Mouse (Mus musculus) hindbrain, postnatal 0 days (tissue): ENCODE results near the gene Ranbp3. TPM values are rescaled to one million over a fixed set of nuclear protein-coding genes. Genes with fewer than 3 reads are reported as not detected.

ENCODE experiments used
- ATAC-seq: fragments of 200-750 bp; cut with Nextera tagmentation; 2 replicates; pipeline ENCODE4 v1.8.0; 2017; ENCODE audit warnings: mild to moderate bottlenecking, moderate TSS enrichment, moderate library complexity
- DNase-seq: peaks from one replicate; pipeline ENCODE4 v3.0.0-alpha.2; 2015; ENCODE audit warnings: low spot score
- H3K27ac ChIP-seq: fragments of 300-500 bp; sonication (generic); 2 replicates; pipeline ENCODE4 v1.5.1; 2014; ENCODE audit warnings: mild to moderate bottlenecking
- H3K27me3 ChIP-seq: fragments of 300-500 bp; sonication (generic); 2 replicates; pipeline ENCODE4 v1.6.1; 2014; ENCODE audit warnings: low read length, mixed read lengths; ENCODE audit not compliant: insufficient read depth
- H3K36me3 ChIP-seq: fragments of 300-500 bp; sonication (generic); 2 replicates; pipeline ENCODE4 v1.6.1; 2014; ENCODE audit warnings: low read length, mixed read lengths; ENCODE audit not compliant: insufficient read depth
- H3K4me1 ChIP-seq: fragments of 300-500 bp; sonication (generic); 2 replicates; pipeline ENCODE4 v1.6.1; 2014; ENCODE audit warnings: antibody characterized with exemption, low read length, mixed read lengths; ENCODE audit not compliant: insufficient read depth
- H3K4me2 ChIP-seq: fragments of 300-500 bp; sonication (generic); 2 replicates; pipeline ENCODE4 v1.6.1; 2014; ENCODE audit warnings: low read depth, mild to moderate bottlenecking, low read length, moderate library complexity, mixed read lengths
- H3K4me3 ChIP-seq: fragments of 300-500 bp; sonication (generic); 2 replicates; pipeline ENCODE4 v1.5.1; 2014; ENCODE audit warnings: low read length
- H3K9ac ChIP-seq: fragments of 300-500 bp; sonication (generic); replicated peaks from 2 replicates; pipeline ENCODE4 v1.6.1; 2014; ENCODE audit warnings: mild to moderate bottlenecking, low read length, moderate library complexity, mixed read lengths
- H3K9me3 ChIP-seq: fragments of 300-500 bp; sonication (generic); 2 replicates; pipeline ENCODE4 v1.6.1; 2016; ENCODE audit warnings: low read length, mixed read lengths
- CTCF ChIP-seq: IDR thresholded peaks from 2 replicates; pipeline ENCODE4 v1.5.1; 2016; ENCODE audit warnings: antibody characterized with exemption, control low read depth, low read depth
- whole genome bisulfite sequencing: fragments of 180-500 bp; shearing (Covaris S2); extraction: QIAGEN DNeasy Blood & Tissue Kit; methylation state at CpG from one replicate; pipeline ENCODE4 v1.1.7; 2014; 5-methylcytosine and 5-hydroxymethylcytosine counted together
- polyA plus RNA-seq: library from polyadenylated mRNA; unstranded; fragments of >200 nt; fragmentation: Nextera tagmentation; extraction: Ambion mirVana; gene quantifications from 2 replicates; pipeline ENCODE4 v1.2.1, GENCODE M21; 2015
- total RNA-seq: library from RNA; depleted of rRNA; stranded (reverse); fragments of >200 nt; gene quantifications from 2 replicates; pipeline ENCODE4 v1.2.3, GENCODE M21; 2014

Gene Ranbp3
- total and polyA plus RNA-seq, 2 experiments from 2014 or later = 88.7 to 121 TPM

DNA sequence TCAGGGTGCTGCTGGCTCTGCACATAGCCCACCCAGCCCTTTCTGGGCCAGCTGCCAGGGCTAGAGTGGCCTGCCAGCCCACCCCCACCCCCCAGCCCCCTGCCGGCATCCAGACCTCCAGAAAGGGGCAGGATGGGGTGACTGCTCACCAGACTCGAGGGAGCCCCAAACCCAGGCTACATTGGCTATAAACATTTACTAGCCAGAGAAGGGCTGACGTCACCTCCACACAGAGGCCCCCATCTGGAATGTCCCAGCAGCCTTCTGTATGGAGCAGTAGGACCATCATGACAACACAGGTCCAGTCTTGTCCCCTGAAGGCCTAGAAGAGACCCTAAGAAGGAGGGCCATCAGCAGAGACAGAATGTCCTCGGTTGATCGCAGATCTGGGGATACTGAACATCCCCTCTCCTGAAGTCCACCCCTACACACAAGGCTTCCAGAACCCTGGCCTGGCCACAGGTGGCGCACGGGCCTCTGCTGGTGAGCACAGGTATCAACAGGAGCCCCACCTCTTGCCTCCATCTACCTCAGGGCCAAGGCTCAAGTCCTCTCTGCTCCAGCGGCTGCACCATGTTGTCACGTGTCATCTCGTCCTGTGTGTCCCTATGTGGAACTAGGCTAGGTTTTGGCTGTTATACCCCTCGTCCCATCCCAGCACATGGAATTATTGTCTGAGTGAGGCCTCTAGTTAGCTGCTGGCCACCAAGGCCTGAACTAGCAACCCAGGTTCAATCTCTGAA is 50.5 kb downstream of the Ranbp3 start:
- H3K4me1 ChIP-seq = peaks cover 7% of the 10 kb centered on the region
- no peak overlapping the region; the same call in 1 of the 2 replicates for H3K9ac ChIP-seq
- peaks cover 29% of the 10 kb centered on the region for H3K36me3 ChIP-seq

DNA sequence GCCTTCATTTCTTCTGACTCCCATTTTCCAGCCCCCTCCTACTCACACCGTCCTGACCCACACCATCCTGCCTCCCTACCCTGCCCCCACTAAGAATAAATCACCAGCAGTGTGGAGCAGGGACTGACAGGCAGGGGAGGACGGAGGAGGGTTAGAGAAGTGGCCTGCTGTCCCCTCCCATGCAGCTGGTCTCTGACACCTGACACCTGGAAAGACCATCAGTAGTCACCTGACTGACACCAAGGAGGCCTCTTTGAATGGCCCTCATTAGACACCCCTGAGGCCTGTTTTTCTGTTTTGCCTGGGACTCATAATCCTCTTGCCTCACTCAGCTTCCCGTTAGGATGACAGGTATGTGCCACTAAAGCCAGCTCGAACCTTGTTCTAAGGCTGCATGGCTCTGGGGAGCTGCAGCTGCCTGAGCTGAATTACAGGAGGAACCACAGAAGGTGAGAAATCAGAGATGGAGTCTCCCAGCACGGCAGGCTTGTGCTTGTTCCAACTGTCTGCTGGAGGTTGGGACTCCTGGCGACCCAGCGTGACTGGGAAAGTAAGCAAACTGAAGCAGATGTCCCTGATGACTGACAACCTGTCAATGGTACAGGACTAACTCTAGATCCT is 54.0 kb downstream of the Ranbp3 start:
- no peak overlapping the region for H3K9ac ChIP-seq
- 18% methylated on average over 7 of the region's 7 CpGs for whole genome bisulfite sequencing
- no peaks in the 10 kb centered on the region for H3K4me1 ChIP-seq
- H3K27me3 ChIP-seq = no peaks in the 10 kb centered on the region
- H3K4me3 ChIP-seq = no peak overlapping the region
- ATAC-seq (no peak; the same call in 1 of the 2 replicates), DNase-seq (no peak)
- H3K9me3 ChIP-seq = no peaks in the 10 kb centered on the region
- TF ChIP-seq CTCF = no peak
- no peak overlapping the region for H3K27ac ChIP-seq
- no peak overlapping the region for H3K4me2 ChIP-seq
- peaks cover 18% of the 10 kb centered on the region for H3K36me3 ChIP-seq

More for the DNA sequence above, 50.5 kb downstream of the Ranbp3 start:
- H3K27ac ChIP-seq = no peak overlapping the region
- H3K9me3 ChIP-seq = no peaks in the 10 kb centered on the region
- DNase-seq = no peak
- no peak overlapping the region for H3K4me2 ChIP-seq
- ATAC-seq = no peak
- H3K4me3 ChIP-seq = no peak overlapping the region
- 0 out of 2 replicates have a peak, but pooled peaks have one; percentile 17 for TF ChIP-seq CTCF
- H3K27me3 ChIP-seq = no peaks in the 10 kb centered on the region
- 83% methylated on average over 11 of the region's 11 CpGs for WGBS

DNA sequence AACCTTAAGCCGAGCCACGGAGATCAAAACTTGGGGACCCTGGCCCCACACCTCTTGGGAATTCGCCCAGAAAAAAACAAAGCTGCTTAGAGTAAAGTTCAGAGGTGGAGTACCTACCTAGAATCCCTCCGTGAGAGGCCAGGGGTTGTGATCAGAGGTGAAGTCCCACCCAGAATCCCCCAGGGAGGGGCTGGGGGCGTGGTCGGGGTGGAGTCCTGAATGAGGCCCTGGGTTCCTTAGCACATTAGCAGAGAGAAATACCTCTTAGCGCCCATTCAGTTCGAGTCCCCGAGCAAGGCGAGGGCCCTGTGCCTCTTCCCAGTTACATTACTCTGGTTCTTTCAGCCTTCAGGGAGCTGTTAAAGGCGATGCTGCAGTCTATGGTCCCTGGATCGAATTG is 54.6 kb downstream of the Ranbp3 start:
- ATAC-seq (no peak), DNase-seq (no peak)
- Histone ChIP-seq H3K9ac (no peak overlapping the region), H3K27ac (no peak overlapping the region), H3K4me3 (no peak overlapping the region), H3K27me3 (no peaks in the 10 kb centered on the region), H3K4me2 (no peak overlapping the region), H3K9me3 (no peaks in the 10 kb centered on the region), H3K36me3 (peaks cover 13% of the 10 kb centered on the region), H3K4me1 (no peaks in the 10 kb centered on the region)
- no peak for TF ChIP-seq CTCF
- 14% methylated on average over 12 of the region's 12 CpGs for WGBS

DNA sequence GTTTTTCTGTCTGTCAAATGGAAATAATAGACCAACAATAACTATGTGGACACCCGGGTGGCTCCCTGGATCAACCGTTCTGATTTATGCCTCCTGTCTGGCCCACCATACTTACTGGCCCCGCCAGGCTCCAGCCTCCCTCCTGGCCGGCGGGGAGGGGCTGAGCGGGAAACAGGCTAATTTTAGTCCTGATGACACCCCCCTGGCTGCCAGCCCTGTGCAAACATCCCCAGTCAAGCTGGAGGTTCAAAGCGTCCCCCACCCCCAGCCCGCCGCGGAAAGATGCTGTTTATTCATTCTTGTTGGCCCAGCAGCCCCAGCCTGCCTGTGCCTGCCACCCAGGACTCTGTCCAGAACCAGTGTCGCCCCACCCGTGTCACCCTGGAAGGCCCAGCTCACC is 55.0 kb downstream of the Ranbp3 start:
- H3K9me3 ChIP-seq = no peaks in the 10 kb centered on the region
- 35% methylated on average over 12 of the region's 12 CpGs for WGBS

DNA sequence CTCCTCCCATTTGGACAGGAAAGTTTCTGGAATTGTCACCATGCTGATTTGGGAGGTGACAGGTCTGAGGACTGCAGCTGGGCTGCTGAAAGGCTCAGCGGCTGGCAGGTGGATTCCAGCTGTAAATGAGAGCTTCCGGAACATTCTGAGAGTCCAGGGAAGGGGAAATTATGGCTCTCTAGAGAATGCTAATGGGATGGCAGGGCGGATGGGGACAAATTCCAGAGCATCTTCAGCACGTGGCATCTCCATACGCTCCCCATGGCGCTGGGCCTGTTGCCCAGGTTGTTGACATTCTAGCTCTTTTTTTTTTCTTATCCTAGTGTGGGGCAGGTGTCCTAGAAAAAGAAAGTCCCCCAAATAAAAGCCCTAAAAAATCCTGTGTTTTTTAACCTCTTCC is 56.1 kb downstream of the Ranbp3 start:
- TF ChIP-seq CTCF = no peak
- ATAC-seq (no peak), DNase-seq (peak; percentile 23)
- H3K4me1 ChIP-seq = no peaks in the 10 kb centered on the region
- WGBS = 28% methylated on average over 6 of the region's 6 CpGs
- H3K9ac ChIP-seq = no peak overlapping the region
- no peak overlapping the region for H3K27ac ChIP-seq
- no peaks in the 10 kb centered on the region for H3K9me3 ChIP-seq
- no peak overlapping the region for H3K4me3 ChIP-seq
- no peaks in the 10 kb centered on the region for H3K36me3 ChIP-seq
- H3K27me3 ChIP-seq = no peaks in the 10 kb centered on the region
- no peak overlapping the region for H3K4me2 ChIP-seq

More for the DNA sequence above, 55.0 kb downstream of the Ranbp3 start:
- TF ChIP-seq CTCF = no peak
- Histone ChIP-seq H3K4me2 (no peak overlapping the region), H3K9ac (0 out of 2 replicates have a peak overlapping the region, but pooled peaks have one; percentile 6), H3K36me3 (peaks cover 9% of the 10 kb centered on the region; the same call in 1 of the 2 replicates), H3K4me3 (no peak overlapping the region), H3K4me1 (no peaks in the 10 kb centered on the region), H3K27ac (no peak overlapping the region), H3K27me3 (no peaks in the 10 kb centered on the region)
- ATAC-seq = no peak
- no peak for DNase-seq

DNA sequence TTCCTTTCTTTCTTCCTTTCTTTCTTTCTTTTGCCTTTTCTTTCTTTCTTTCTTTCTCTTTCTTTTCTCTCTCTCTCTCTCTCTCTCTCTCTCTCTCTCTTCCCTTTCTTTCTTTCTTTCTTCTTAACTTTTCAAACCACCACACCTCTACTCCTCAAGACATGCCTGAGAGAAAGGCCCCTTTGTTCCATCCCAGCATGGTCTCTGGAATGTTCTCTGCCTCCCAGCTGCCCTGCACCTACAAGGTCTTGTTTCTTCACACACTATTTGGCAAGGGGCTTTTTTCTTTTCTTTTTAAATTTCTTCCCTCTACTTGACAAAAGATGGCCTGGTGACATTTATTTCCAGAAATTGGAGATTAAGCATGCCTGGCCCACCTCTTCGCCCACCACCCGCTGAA is 56.6 kb downstream of the Ranbp3 start:
- Histone ChIP-seq H3K4me1 (no peaks in the 10 kb centered on the region), H3K4me3 (no peak overlapping the region), H3K27ac (no peak overlapping the region), H3K36me3 (no peaks in the 10 kb centered on the region), H3K4me2 (no peak overlapping the region), H3K9ac (no peak overlapping the region), H3K27me3 (no peaks in the 10 kb centered on the region), H3K9me3 (no peaks in the 10 kb centered on the region)
- DNase-seq (no peak), ATAC-seq (no peak)
- TF ChIP-seq CTCF = no peak
- WGBS = 27% methylated on average over 2 of the region's 2 CpGs

DNA sequence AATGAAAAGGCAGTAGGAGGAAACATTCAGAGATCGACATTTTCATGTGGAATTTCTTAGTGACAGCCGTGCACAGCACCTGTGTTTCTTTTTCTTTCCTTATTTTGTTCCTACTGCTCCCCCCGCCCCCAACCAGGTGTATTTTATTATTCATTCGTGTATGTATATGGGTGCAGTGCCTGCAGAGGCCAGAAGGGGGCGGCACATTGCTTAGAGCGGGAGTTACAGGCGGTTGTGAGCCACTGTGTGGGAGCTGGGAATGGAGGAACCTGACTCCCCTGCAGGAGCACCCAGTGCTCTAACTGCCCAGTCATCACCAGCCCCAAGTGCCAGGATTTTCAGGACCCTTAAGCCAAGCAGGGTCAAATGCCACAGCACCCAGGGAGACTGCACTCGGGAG is 63.4 kb downstream of the Ranbp3 start:
- Histone ChIP-seq H3K27ac (no peak overlapping the region), H3K4me3 (no peak overlapping the region), H3K9ac (no peak overlapping the region), H3K27me3 (no peaks in the 10 kb centered on the region), H3K4me2 (no peak overlapping the region), H3K9me3 (no peaks in the 10 kb centered on the region), H3K36me3 (no peaks in the 10 kb centered on the region), H3K4me1 (no peaks in the 10 kb centered on the region)
- ATAC-seq (no peak), DNase-seq (no peak)
- 47% methylated on average over 8 of the region's 8 CpGs for WGBS
- TF ChIP-seq CTCF = peak; percentile 38
